Mouse (Mus musculus) small intestine, adult 2 months (tissue): ENCODE data around the gene Atp5j2. TPM values are rescaled to one million over a fixed set of nuclear protein-coding genes. Genes with fewer than 3 reads are reported as not detected.
"Not testable (repeated sequence)": the region's sequence is repeated elsewhere in the genome, so short reads cannot be mapped to it uniquely, and the experiment has no call there.

Experiments
- H3K27ac ChIP-seq: fragments of 200-500 bp; 2 replicates; pipeline ENCODE4 v1.5.1; 2012; ENCODE audit warnings: low read depth, low read length, control low read depth, inconsistent platforms; ENCODE audit not compliant: insufficient read depth
- H3K27me3 ChIP-seq: fragments of 200-500 bp; 2 replicates; pipeline ENCODE4 v1.6.1; 2012; ENCODE audit warnings: mild to moderate bottlenecking, moderate library complexity, low read length, inconsistent platforms; ENCODE audit not compliant: control insufficient read depth, insufficient read depth
- H3K36me3 ChIP-seq: fragments of 200-500 bp; 2 replicates; pipeline ENCODE4 v1.6.1; 2012; ENCODE audit warnings: mild to moderate bottlenecking, low read length, control low read depth, inconsistent platforms; ENCODE audit not compliant: control insufficient read depth, insufficient read depth
- H3K4me1 ChIP-seq: fragments of 200-500 bp; 2 replicates; pipeline ENCODE4 v1.6.1; 2012; ENCODE audit warnings: low read length, inconsistent platforms, mixed read lengths; ENCODE audit not compliant: control insufficient read depth, insufficient read depth, insufficient read length
- H3K4me3 ChIP-seq: fragments of 200-500 bp; 2 replicates; pipeline ENCODE4 v1.5.1; 2012; ENCODE audit warnings: low read depth, mild to moderate bottlenecking, control low read depth, inconsistent platforms, low read length, moderate library complexity
- CTCF ChIP-seq: fragments of 200-500 bp; IDR thresholded peaks from 2 replicates; pipeline ENCODE4 v1.5.1; 2012; ENCODE audit warnings: low read depth, mild to moderate bottlenecking, control low read depth, inconsistent platforms, low read length, moderate library complexity, mixed read lengths; ENCODE audit not compliant: insufficient replicate concordance, insufficient read length; ENCODE audit errors: extremely low read depth
- POLR2A ChIP-seq: fragments of 200-500 bp; IDR thresholded peaks from 2 replicates; pipeline ENCODE4 v1.6.1; 2012; ENCODE audit warnings: low read depth, mild to moderate bottlenecking, control low read depth, inconsistent platforms, low read length, moderate library complexity
- WGBS: fragments of 180-500 bp; shearing (Covaris S2); methylation state at CpG from one replicate; pipeline ENCODE4 v1.1.7; 2018; 5-methylcytosine and 5-hydroxymethylcytosine counted together
- polyA plus RNA-seq: library from polyadenylated mRNA; depleted of rRNA; stranded (reverse); fragments of >200 nt; gene quantifications from 2 replicates; pipeline ENCODE4 v1.2.3, GENCODE M21; 2012; rRNA removed

The Atp5j2 gene
- 99.9 and 140 TPM in 2 replicates for polyA plus RNA-seq

DNA sequence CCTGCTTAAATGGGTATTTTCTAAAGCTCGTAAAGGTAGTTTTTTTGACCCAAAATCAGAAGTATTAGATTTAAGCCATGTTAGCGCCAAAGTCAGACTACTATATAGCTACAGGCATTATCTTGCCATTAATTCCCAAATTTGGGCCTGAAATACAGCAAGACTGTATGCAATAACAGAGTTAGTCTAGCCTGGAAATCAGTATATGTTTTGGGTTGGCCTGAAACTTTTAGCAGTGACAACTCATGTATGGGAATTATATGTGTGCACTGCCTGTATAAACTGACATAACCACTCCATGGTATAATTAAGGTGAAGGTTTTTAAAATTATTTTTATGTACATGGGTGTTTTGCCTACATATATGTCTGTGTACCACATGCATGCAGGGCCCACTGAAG is at the start of gene Atp5j2:
Gene Atp5j2, minus strand, starts transcription at position 101 of the 400 bp plus-strand sequence.
- Histone ChIP-seq H3K36me3 (peaks cover 29% of the 10 kb centered on the region), H3K4me1 (peaks cover 5% of the 10 kb centered on the region; the same call in 1 of the 2 replicates), H3K4me3 (peak within 1 kb of the TSS; percentile 87), H3K27me3 (no peaks in the 10 kb centered on the region), H3K27ac (peak within 1 kb of the TSS; percentile 85)
- TF ChIP-seq POLR2A (no peak), CTCF (no peak)
- 82% methylated on average over 2 of the region's 2 CpGs for WGBS

DNA sequence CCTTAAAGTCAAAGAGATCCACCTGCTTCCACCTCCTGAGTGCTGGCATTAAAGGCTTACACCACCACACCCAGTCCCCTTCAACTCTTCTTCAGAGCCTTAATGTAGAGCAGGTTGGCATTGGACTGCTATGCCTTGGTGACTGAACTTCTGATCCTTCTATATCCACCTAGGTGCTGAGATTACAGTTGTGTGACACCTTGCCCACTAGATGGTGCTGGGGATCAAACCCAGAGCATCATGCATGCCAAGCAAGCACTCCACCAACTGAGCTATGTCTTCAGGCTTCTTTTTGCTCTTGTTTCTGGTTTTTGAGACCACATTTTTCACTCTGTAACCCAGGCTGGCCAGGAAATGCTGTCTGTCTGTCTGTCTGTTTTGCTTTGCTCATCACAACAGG is 42.8 kb upstream of the Atp5j2 start:
- Histone ChIP-seq H3K4me3 (no peak overlapping the region), H3K4me1 (no peaks in the 10 kb centered on the region; the same call in 1 of the 2 replicates), H3K27ac (no peak overlapping the region), H3K27me3 (no peaks in the 10 kb centered on the region), H3K36me3 (peaks cover 47% of the 10 kb centered on the region)
- TF ChIP-seq CTCF (peak; percentile 46; the same call in 1 of the 2 replicates), POLR2A (no peak)

DNA sequence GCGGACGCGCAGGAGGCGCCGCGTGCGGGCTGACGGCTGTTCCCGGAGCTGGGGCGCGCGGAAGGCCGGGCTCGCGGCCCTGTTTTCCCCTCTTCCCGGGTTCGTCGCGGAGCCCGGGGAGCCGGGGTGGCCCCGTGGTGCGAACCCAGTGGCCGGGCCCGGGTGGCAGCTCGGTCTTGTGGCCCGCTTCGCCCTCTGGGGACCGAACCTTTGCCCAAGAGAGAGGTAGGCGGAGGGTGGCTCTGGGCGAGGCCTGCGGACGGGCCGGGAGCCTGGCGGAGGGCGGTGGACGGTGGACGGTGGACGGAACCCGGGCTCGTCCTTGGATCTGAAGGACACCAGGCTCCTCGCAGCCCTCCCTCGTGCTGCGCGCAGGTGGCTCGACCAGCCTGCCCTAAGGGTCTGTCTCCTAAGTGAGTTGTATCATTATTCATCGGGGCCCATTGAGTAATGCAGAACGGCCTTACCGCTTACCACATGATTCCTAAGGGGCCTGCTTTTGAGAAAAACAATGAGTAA is 40.1 kb upstream of the Atp5j2 start:
- Histone ChIP-seq H3K4me3 (peak overlapping the region; percentile 86), H3K4me1 (no peaks in the 10 kb centered on the region; the same call in 1 of the 2 replicates), H3K27ac (peak overlapping the region; percentile 85), H3K36me3 (peaks cover 30% of the 10 kb centered on the region), H3K27me3 (no peaks in the 10 kb centered on the region)
- TF ChIP-seq POLR2A, result no peak
- TF ChIP-seq CTCF, result no peak
- under 1% methylated on average over 47 of the region's 49 CpGs for WGBS

DNA sequence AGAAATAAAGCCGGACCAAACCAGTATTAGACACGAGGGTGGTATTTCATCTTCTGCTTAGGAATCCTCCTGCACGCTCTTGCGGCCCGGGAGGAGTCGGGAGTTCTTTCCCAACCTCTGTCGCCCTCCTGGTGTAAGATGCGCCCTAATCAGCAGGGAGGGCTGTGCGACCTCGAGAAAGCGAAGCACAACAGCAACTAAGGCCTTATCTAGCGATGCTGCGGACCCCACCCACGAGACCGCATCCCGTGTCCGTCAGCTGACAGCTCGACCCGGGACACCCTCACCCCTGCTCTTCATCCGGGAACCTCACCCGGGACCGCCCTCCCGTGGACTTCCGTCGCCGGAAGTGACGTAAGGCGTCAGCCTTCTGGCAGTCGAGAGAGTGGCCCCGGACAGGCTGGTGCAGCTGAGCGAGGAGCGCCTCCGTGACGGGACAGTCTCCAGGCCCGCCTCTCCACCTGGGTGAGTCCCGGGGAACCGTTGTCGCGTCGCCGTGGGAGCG is 39.6 kb upstream of the Atp5j2 start, which contains the start of gene Zfp655:
Gene Zfp655, plus strand, starts transcription at position 349 of the 505 bp plus-strand sequence.
- TF ChIP-seq POLR2A (peak; percentile 90), CTCF (no peak)
- Histone ChIP-seq H3K4me1 (no peaks in the 10 kb centered on the region; the same call in 1 of the 2 replicates), H3K27me3 (no peaks in the 10 kb centered on the region), H3K4me3 (peak within 1 kb of the TSS; percentile 86), H3K36me3 (peaks cover 27% of the 10 kb centered on the region), H3K27ac (peak within 1 kb of the TSS; percentile 94)
- WGBS, result under 1% methylated on average over 42 of the region's 42 CpGs

DNA sequence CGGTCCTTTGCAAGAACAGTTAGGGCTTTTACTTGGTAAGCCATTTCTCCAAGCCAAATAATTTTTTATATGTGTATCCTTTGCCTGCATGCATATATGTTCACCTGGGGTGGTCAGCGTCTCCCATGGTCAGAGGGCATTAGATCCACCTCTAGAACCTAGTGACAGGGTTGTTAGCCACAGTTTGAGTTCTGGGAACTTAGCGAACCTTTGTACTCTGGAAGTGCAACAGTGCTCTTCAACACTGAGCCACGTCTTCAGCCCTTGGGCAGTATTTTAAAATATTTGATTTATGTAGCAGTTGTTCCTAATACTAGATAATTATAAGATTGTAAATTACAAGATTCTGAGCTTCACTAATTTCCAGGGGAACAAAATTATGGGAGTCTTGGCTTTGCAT is 38.8 kb upstream of the Atp5j2 start:
- H3K4me1 ChIP-seq, result no peaks in the 10 kb centered on the region; the same call in 1 of the 2 replicates
- H3K36me3 ChIP-seq, result peaks cover 21% of the 10 kb centered on the region
- no peak overlapping the region for H3K4me3 ChIP-seq
- H3K27me3 ChIP-seq, result no peaks in the 10 kb centered on the region
- H3K27ac ChIP-seq, result peak overlapping the region; percentile 94; the same call in 1 of the 2 replicates
- TF ChIP-seq CTCF (no peak), POLR2A (no peak)
- WGBS, result 80% methylated on average over 4 of the region's 4 CpGs

DNA sequence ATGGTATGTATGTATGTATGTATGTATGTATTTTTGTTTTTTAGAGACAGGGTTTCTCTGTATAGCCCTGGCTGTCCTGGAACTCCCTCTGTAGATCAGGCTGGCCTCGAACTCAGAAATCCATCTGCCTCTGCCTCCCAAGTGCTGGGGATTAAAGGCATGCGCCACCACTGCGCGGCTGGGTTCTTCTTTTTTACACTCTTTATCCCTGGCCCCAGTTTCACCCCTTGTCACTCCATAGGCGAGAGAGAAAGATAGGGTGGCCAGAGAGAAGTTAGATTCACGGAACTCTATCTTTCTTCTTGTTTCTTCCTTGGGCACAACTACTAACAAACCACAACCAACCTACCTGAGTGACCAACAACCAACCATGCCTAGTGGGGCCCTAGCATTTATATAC is 37.4 kb upstream of the Atp5j2 start:
- H3K36me3 ChIP-seq, H3K27me3 ChIP-seq, H3K4me1 ChIP-seq, H3K27ac ChIP-seq, H3K4me3 ChIP-seq: not testable (repeated sequence)
- 93% methylated on average over 6 of the region's 6 CpGs for WGBS

DNA sequence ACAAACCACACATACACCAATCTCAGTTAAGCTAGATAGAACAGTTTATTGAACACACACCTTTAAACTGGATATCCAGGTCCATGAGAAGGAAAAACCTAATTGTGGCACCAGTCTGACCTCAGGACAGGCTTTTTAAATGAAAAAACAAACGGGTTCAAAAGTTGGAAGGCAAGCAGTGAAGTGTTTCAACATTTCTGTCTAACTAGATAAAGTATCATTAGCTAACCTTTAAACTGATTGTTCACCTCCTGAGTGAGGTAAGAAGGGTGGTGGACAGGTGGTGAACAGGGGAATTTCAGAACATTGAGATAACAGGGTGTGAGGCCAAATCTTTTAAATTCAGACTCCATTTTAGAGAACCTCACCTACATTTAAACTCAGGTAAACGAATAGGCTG is 34.6 kb upstream of the Atp5j2 start:
- 20% methylated on average over 2 of the region's 2 CpGs for WGBS
- no peaks in the 10 kb centered on the region for H3K27me3 ChIP-seq
- peaks cover 3% of the 10 kb centered on the region; the same call in 1 of the 2 replicates for H3K36me3 ChIP-seq
- peaks cover 12% of the 10 kb centered on the region; the same call in 1 of the 2 replicates for H3K4me1 ChIP-seq
- no peak overlapping the region for H3K4me3 ChIP-seq
- TF ChIP-seq POLR2A (no peak), CTCF (no peak)
- 0 out of 2 replicates have a peak overlapping the region, but pooled peaks have one; percentile 11 for H3K27ac ChIP-seq

DNA sequence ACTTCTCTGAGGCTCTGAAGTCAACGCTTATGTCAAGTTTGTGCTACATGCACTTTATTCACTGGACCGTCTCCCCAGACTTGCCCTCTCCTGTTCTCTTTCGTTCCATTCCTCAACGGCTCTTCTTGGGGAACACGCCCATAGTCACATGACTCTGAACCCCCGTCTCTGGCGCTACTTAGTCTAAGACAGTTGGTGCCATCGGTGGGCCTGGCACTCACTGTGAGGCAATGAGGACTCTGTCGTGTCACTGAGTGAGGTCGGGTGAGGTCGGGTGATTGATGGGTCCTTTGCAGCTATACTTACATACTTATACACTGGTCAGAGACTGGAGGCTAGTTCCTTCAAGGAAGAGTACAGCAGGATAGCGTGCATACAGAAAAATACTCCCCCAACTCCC is 31.5 kb upstream of the Atp5j2 start:
- H3K27ac ChIP-seq, result peak overlapping the region; percentile 97
- WGBS, result 47% methylated on average over 12 of the region's 12 CpGs
- no peak for TF ChIP-seq POLR2A
- TF ChIP-seq CTCF, result no peak

More for the DNA sequence above, 31.5 kb upstream of the Atp5j2 start:
- H3K27me3 ChIP-seq, result no peaks in the 10 kb centered on the region
- peaks cover 24% of the 10 kb centered on the region for H3K36me3 ChIP-seq
- H3K4me1 ChIP-seq, result peaks cover 12% of the 10 kb centered on the region
- H3K4me3 ChIP-seq, result no peak overlapping the region
